Mouse (Mus musculus): ENCODE measurements at regions not wholly inside any gene's neighbourhood (a gene's known extent, or its start where the extent isn't known, plus 50 kb on each side); places are given as distances from the start of the nearest gene placed in this dataset.

GRCm38 (mm10) chr1:169313241-169313640, 218.0 kb downstream of the Nuf2 start:
- Histone ChIP-seq H3K4me1 (ENCODE audit: control insufficient read depth, insufficient read depth, low read length) (no peaks in the 10 kb centered on the region), H3K9me3 (replicated peaks; ENCODE audit: control insufficient read depth, low read length) (no peaks in the 10 kb centered on the region), H3K27me3 (ENCODE audit: control insufficient read depth, insufficient read depth, low read length) (no peaks in the 10 kb centered on the region), H3K36me3 (replicated peaks; ENCODE audit: control insufficient read depth, insufficient read depth, low read depth, low read length) (no peaks in the 10 kb centered on the region), H3K9ac (replicated peaks; ENCODE audit: low read length) (no peak overlapping the region), H3K27ac (replicated peaks; ENCODE audit: low read depth, low read length) (no peak overlapping the region), H3K4me2 (ENCODE audit: low read depth, low read length) (no peak overlapping the region), H3K4me3 (ENCODE audit: low read depth, low read length) (no peak overlapping the region)
- WGBS: 80% methylated on average over 8 of the region's 8 CpGs
- no peak for ATAC-seq (replicated peaks; ENCODE audit: insufficient number of reproducible peaks, low FRiP score, low TSS enrichment, low read depth)
- DNase-seq (ENCODE audit: low spot score): no peak

GRCm38 (mm10) chr1:169283440-169283839, 247.8 kb downstream of the Nuf2 start:
- H3K4me2 ChIP-seq (ENCODE audit: low read depth, low read length): no peak overlapping the region
- H3K27me3 ChIP-seq (ENCODE audit: control insufficient read depth, insufficient read depth, low read length): no peaks in the 10 kb centered on the region
- no peak overlapping the region for H3K9ac ChIP-seq (replicated peaks; ENCODE audit: low read length)
- no peak overlapping the region for H3K27ac ChIP-seq (replicated peaks; ENCODE audit: low read depth, low read length)
- H3K4me1 ChIP-seq (ENCODE audit: control insufficient read depth, insufficient read depth, low read length): no peaks in the 10 kb centered on the region
- no peak overlapping the region for H3K4me3 ChIP-seq (ENCODE audit: low read depth, low read length)
- no peak for DNase-seq (ENCODE audit: low spot score)
- WGBS: 87% methylated on average over 5 of the region's 5 CpGs
- ATAC-seq (replicated peaks; ENCODE audit: insufficient number of reproducible peaks, low FRiP score, low TSS enrichment, low read depth): no peak
- no peaks in the 10 kb centered on the region for H3K36me3 ChIP-seq (replicated peaks; ENCODE audit: control insufficient read depth, insufficient read depth, low read depth, low read length)
- no peaks in the 10 kb centered on the region for H3K9me3 ChIP-seq (replicated peaks; ENCODE audit: control insufficient read depth, low read length)

DNA sequence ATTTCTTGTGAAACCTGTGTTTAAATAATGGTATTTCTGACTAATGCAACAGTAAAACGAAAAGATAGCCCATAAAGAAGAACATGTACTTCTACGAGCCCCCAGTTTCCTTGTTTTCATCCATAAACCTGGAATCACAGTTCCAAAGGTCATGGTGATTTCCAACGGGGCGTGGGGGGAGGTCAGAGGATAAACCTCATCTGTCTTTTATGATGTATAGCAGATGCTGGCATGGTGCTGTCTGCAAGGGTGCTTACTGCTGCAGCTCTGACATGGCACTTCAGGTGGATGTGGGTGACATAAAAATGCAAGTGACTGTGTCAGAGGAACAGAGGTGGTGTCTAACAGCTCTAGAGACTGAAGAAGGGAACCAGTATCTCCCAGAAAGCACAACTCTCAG, 260.5 kb downstream of the Nuf2 start:
- Histone ChIP-seq H3K27me3 (ENCODE audit: control insufficient read depth, insufficient read depth, low read length) (no peaks in the 10 kb centered on the region), H3K4me1 (ENCODE audit: control insufficient read depth, insufficient read depth, low read length) (no peaks in the 10 kb centered on the region), H3K36me3 (replicated peaks; ENCODE audit: control insufficient read depth, insufficient read depth, low read depth, low read length) (no peaks in the 10 kb centered on the region), H3K9ac (replicated peaks; ENCODE audit: low read length) (no peak overlapping the region), H3K9me3 (replicated peaks; ENCODE audit: control insufficient read depth, low read length) (no peaks in the 10 kb centered on the region), H3K4me3 (ENCODE audit: low read depth, low read length) (no peak overlapping the region), H3K27ac (replicated peaks; ENCODE audit: low read depth, low read length) (no peak overlapping the region), H3K4me2 (ENCODE audit: low read depth, low read length) (no peak overlapping the region)
- DNase-seq (ENCODE audit: low spot score) (no peak), ATAC-seq (replicated peaks; ENCODE audit: insufficient number of reproducible peaks, low FRiP score, low TSS enrichment, low read depth) (no peak)
- 73% methylated on average over 4 of the region's 4 CpGs for WGBS

GRCm38 (mm10) chr1:169263984-169264660, 267.1 kb downstream of the Nuf2 start:
- Histone ChIP-seq H3K4me3 (ENCODE audit: low read depth, low read length) (no peak overlapping the region), H3K27me3 (ENCODE audit: control insufficient read depth, insufficient read depth, low read length) (no peaks in the 10 kb centered on the region), H3K27ac (replicated peaks; ENCODE audit: low read depth, low read length) (no peak overlapping the region), H3K36me3 (replicated peaks; ENCODE audit: control insufficient read depth, insufficient read depth, low read depth, low read length) (no peaks in the 10 kb centered on the region), H3K4me1 (ENCODE audit: control insufficient read depth, insufficient read depth, low read length) (no peaks in the 10 kb centered on the region), H3K9ac (replicated peaks; ENCODE audit: low read length) (no peak overlapping the region), H3K4me2 (ENCODE audit: low read depth, low read length) (no peak overlapping the region), H3K9me3 (replicated peaks; ENCODE audit: control insufficient read depth, low read length) (no peaks in the 10 kb centered on the region)
- no peak for ATAC-seq (replicated peaks; ENCODE audit: insufficient number of reproducible peaks, low FRiP score, low TSS enrichment, low read depth)
- WGBS: 57% methylated on average over 5 of the region's 5 CpGs
- DNase-seq (ENCODE audit: low spot score): peak; percentile 17

GRCm38 (mm10) chr1:169254250-169254937, 276.9 kb downstream of the Nuf2 start:
- no peaks in the 10 kb centered on the region for H3K36me3 ChIP-seq (replicated peaks; ENCODE audit: control insufficient read depth, insufficient read depth, low read depth, low read length)
- H3K9ac ChIP-seq (replicated peaks; ENCODE audit: low read length): no peak overlapping the region
- H3K4me2 ChIP-seq (ENCODE audit: low read depth, low read length): no peak overlapping the region
- ATAC-seq (replicated peaks; ENCODE audit: insufficient number of reproducible peaks, low FRiP score, low TSS enrichment, low read depth): no peak
- no peak overlapping the region for H3K4me3 ChIP-seq (ENCODE audit: low read depth, low read length)
- no peak overlapping the region for H3K27ac ChIP-seq (replicated peaks; ENCODE audit: low read depth, low read length)
- 35% methylated on average over 7 of the region's 7 CpGs for WGBS
- H3K4me1 ChIP-seq (ENCODE audit: control insufficient read depth, insufficient read depth, low read length): no peaks in the 10 kb centered on the region; the same call in 1 of the 2 replicates
- H3K27me3 ChIP-seq (ENCODE audit: control insufficient read depth, insufficient read depth, low read length): no peaks in the 10 kb centered on the region
- H3K9me3 ChIP-seq (replicated peaks; ENCODE audit: control insufficient read depth, low read length): no peaks in the 10 kb centered on the region
- peak; percentile 41 for DNase-seq (ENCODE audit: low spot score)

- 93% methylated on average over 2 of the region's 2 CpGs for WGBS
- Histone ChIP-seq H3K36me3 (replicated peaks; ENCODE audit: control insufficient read depth, insufficient read depth, low read depth, low read length) (no peaks in the 10 kb centered on the region), H3K4me2 (ENCODE audit: low read depth, low read length) (no peak overlapping the region), H3K9ac (replicated peaks; ENCODE audit: low read length) (no peak overlapping the region), H3K27ac (replicated peaks; ENCODE audit: low read depth, low read length) (no peak overlapping the region), H3K4me3 (ENCODE audit: low read depth, low read length) (no peak overlapping the region), H3K27me3 (ENCODE audit: control insufficient read depth, insufficient read depth, low read length) (no peaks in the 10 kb centered on the region), H3K4me1 (ENCODE audit: control insufficient read depth, insufficient read depth, low read length) (no peaks in the 10 kb centered on the region; the same call in 1 of the 2 replicates), H3K9me3 (replicated peaks; ENCODE audit: control insufficient read depth, low read length) (no peaks in the 10 kb centered on the region)
- DNase-seq (ENCODE audit: low spot score): no peak
- no peak for ATAC-seq (replicated peaks; ENCODE audit: insufficient number of reproducible peaks, low FRiP score, low TSS enrichment, low read depth)
Measured at GRCm38 (mm10) chr1:169252189-169252588, 279.1 kb downstream of the Nuf2 start.

- ATAC-seq (replicated peaks; ENCODE audit: insufficient number of reproducible peaks, low FRiP score, low TSS enrichment, low read depth) (no peak), DNase-seq (ENCODE audit: low spot score) (no peak)
- WGBS: 86% methylated on average over 7 of the region's 7 CpGs
Measured at GRCm38 (mm10) chr1:169249021-169249420, 282.2 kb downstream of the Nuf2 start.

DNA sequence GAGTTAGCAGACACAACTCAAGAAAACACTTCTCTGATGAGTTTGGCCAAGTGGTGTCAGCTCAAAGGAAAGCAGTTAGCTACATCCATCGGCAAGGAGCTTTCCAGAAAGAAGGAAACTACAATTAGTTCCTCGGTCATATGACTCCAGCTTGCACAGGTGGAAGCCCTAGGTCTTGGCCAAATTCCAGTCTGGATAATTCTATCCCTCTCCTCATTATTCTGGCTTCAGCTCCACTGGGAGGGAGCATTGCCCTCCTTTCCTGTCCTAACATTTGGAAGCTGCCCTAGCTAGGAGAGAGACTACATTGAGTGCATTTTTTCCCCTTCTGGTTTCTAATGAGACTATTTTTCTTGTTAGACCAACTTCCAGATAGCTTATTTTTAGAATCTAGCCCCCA, 290.9 kb downstream of the Nuf2 start:
- Histone ChIP-seq H3K4me2 (ENCODE audit: low read depth, low read length) (no peak overlapping the region), H3K4me1 (ENCODE audit: control insufficient read depth, insufficient read depth, low read length) (peaks cover 5% of the 10 kb centered on the region; the same call in 1 of the 2 replicates), H3K9ac (replicated peaks; ENCODE audit: low read length) (no peak overlapping the region), H3K27me3 (ENCODE audit: control insufficient read depth, insufficient read depth, low read length) (no peaks in the 10 kb centered on the region), H3K36me3 (replicated peaks; ENCODE audit: control insufficient read depth, insufficient read depth, low read depth, low read length) (no peaks in the 10 kb centered on the region), H3K4me3 (ENCODE audit: low read depth, low read length) (no peak overlapping the region), H3K9me3 (replicated peaks; ENCODE audit: control insufficient read depth, low read length) (no peaks in the 10 kb centered on the region), H3K27ac (replicated peaks; ENCODE audit: low read depth, low read length) (no peak overlapping the region)
- 59% methylated on average over 2 of the region's 2 CpGs for WGBS
- ATAC-seq (replicated peaks; ENCODE audit: insufficient number of reproducible peaks, low FRiP score, low TSS enrichment, low read depth) (no peak), DNase-seq (ENCODE audit: low spot score) (no peak)

More at GRCm38 (mm10) chr1:169249021-169249420, 282.2 kb downstream of the Nuf2 start:
- Histone ChIP-seq H3K4me3 (ENCODE audit: low read depth, low read length) (no peak overlapping the region), H3K36me3 (replicated peaks; ENCODE audit: control insufficient read depth, insufficient read depth, low read depth, low read length) (no peaks in the 10 kb centered on the region), H3K4me2 (ENCODE audit: low read depth, low read length) (no peak overlapping the region), H3K9ac (replicated peaks; ENCODE audit: low read length) (no peak overlapping the region), H3K4me1 (ENCODE audit: control insufficient read depth, insufficient read depth, low read length) (no peaks in the 10 kb centered on the region), H3K27ac (replicated peaks; ENCODE audit: low read depth, low read length) (no peak overlapping the region), H3K9me3 (replicated peaks; ENCODE audit: control insufficient read depth, low read length) (no peaks in the 10 kb centered on the region), H3K27me3 (ENCODE audit: control insufficient read depth, insufficient read depth, low read length) (no peaks in the 10 kb centered on the region)
